Mouse (Mus musculus): ENCODE results near the gene Wsb2. TPM values are rescaled to one million over a fixed set of nuclear protein-coding genes. Genes with fewer than 3 reads are reported as not detected.
"Not testable (repeated sequence)": the region's sequence is repeated elsewhere in the genome, so short reads cannot be mapped to it uniquely, and the experiment has no call there.

Gene Wsb2
- total RNA-seq, 2 experiments from 2014 or later, result 124 to 127 TPM

DNA sequence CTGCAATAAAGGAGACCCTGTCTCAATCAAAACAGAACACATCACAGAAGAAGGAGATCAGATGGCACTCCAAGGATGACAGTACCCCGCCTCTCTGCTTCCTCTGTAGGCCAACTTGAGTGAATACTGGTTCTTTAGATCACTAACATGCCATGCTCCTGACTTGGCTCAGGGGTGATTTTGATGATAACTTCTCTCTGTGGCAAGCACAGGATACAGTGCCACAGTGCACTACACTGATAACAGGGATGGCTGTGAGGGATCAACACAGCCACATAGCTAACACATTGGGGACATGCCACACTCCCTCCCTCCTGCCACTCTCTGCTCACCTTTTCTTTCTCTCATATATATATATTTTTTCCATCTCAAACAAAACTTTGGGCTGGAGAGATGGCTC is 33.8 kb downstream of the Wsb2 start:
- no peak for DNase-seq

DNA sequence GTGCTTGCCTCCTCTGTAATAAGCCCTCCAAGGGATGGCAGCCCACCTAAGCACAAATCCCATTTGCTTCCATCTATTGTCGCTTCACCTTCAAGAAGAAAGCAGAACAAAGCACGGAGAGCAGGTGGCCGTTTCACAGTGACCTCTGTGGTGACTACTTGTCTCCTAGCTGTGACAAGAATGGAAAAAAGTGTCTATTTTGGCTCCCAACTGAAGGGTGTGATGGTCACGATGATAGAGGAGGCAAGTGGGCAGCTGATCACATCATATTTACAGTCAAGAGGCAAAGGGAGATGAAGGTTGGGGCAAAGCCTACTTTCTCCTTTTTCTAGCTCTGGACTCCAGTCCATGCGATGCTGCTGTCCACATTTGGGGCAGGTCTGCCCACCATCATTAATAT is 38.7 kb downstream of the Wsb2 start:
- no peak for DNase-seq

DNA sequence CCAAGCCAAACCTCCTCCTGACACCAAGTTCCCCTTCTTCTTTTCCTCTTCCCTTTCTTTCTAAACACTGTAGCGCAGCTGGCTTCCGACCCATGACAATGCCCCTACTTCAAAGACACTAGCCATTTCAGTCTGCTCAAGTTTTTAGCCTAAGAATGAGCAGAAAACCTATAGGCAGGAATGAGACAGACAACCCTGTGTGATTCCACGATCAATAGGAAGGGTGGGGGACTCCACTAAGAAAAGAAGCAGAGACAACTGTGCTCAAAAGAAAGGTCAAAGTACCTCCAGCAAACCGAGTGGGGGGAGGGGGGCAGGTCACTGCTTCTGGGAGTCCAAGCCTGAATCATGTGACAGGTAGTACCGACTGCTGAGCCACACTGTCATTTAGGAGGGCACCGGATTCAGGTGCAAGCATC is 39.5 kb downstream of the Wsb2 start:
- DNase-seq, result no peak

DNA sequence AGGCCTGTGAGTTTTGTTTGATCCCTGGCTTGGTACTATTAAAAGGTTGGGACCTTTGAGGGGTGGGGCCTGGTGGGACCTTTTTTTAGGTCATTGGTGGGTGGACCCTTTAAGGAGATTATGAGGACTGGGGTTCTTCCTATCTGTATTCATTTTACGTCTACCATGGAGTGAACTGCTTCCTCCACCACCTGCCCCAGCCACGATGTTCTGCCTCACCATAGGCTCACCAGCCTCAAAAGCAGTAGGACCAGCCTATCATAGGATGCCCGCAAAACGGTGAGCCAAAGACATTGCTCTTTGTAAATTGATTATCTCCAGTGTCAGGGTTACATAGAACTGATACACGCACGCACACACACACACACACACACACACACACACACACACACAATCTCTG is 40.3 kb downstream of the Wsb2 start:
- DNase-seq, result no peak

DNA sequence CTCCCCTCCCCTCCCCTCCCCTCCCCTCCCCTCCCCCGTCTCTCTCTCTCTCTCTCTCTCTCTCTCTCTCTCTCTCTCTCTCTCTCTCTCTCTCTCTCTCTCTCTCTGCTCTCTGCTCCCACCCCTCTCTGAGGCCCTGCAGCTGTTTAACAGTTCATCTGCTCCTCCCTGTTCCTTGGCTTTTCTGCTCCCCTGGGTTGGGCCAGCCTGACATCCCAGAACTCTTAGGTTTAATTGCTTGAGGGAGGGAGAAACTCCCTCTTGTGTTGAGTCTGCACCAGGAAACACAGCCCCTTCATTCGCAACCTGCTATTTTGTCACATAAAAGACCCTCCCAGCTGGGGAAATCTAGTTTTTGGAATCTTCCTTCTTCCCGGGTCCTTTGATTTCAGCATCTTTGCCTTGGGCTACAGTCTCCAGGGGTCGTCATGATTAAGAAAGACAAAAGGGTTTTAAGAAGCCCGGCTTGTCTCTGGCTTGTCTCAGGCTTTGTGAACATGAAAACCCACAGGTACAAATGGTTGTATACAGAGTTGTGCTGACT is 41.0 kb downstream of the Wsb2 start:
- DNase-seq, result no peak

DNA sequence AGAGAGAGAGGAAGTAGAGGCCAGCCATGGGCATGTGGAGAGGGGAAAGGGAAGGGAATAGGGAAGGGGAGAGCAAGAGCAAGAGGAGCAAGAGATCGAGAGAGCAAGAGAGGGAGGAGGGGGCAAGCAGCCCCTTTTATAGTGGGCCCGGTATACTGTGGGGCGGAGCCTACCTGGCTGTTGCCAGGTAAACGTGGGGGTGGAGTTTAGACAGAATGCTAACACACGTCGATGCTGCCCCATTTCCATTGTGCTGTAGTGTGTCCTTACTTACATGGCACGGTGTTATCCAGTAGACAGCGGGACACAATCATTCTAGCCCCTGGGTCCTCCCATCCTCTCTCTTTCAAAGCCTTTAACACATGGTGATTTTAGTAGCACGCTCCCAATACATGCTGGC is 42.2 kb downstream of the Wsb2 start:
- no peak for DNase-seq

DNA sequence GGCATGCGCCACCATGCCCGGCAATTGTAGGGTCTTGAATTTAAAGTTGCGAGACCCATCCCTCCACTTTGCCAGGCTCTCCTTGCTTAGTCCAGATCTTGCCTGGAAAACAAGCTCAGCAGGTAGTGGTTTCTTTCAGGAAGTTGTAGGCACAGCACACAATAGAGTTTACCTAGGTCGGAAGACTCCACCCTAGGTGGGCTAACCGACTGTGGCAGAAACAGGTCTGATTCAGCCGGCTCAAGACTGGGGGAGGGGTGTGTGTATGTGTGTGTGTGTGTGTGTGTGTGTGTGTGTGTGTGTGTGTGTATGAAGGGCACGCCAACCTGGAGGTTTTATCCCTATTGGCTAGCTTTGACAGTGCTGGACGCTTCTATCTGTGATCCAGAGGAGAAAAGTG is 46.5 kb downstream of the Wsb2 start:
- no peak for DNase-seq

DNA sequence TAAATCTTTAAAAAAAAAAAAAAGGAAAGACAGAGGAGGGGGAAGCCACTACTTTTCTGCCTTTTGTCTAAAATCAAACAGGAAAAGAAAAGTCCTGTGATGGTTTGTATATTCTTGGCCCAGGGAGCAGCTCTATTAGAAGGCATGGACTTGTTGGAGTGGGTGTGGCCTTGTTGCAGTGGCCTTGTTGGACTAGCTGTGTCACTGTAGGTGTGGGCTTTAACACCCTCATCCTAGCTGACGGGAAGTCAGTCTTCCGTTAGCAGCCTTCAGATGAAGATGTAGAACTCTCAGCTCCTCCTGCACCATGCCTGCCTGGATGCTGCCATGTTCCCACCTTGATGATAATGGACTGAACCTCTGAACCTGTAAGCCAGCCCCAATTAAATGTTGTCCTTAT is 47.6 kb downstream of the Wsb2 start:
- DNase-seq, result not testable (repeated sequence)

DNA sequence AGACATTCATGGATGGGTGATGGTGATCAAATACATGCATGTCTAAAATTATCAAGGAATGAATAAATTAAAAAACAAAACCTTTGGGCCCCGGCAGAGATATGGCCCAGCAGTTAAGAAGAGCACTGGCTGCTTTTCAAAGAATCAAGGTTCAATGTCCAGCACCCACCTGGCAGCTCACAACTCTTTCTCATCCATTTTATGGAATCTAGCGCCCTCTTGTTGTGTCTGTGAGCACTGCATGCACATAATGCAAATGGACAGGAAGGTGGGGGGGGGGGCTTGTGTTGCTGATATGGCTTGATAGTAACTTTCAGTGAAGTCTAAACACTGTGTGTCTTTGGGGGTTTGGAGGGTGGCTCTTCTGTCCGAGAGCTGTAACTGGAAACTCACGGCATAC is 51.1 kb downstream of the Wsb2 start:
- peak; percentile 49 for DNase-seq

DNA sequence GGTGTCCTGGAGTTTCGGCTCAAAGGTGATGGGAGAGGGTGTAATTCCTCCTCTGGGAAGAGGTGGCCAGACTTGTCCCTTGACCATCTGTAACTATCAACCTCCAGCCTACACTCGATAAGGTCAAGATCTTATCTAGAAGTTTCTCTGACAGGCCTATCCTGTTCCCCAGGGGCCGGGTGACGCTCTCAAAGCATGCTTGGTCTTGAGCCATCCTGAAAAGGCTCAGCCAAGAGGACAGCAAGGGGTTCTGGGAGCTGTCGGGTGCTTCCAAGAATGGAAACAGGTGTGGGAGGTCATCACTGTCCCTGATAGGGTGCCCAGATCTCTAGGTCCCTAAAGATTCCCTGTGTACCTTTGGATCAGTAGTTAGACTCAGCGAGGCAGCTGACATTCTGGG is 52.3 kb downstream of the Wsb2 start:
- no peak for DNase-seq

DNA sequence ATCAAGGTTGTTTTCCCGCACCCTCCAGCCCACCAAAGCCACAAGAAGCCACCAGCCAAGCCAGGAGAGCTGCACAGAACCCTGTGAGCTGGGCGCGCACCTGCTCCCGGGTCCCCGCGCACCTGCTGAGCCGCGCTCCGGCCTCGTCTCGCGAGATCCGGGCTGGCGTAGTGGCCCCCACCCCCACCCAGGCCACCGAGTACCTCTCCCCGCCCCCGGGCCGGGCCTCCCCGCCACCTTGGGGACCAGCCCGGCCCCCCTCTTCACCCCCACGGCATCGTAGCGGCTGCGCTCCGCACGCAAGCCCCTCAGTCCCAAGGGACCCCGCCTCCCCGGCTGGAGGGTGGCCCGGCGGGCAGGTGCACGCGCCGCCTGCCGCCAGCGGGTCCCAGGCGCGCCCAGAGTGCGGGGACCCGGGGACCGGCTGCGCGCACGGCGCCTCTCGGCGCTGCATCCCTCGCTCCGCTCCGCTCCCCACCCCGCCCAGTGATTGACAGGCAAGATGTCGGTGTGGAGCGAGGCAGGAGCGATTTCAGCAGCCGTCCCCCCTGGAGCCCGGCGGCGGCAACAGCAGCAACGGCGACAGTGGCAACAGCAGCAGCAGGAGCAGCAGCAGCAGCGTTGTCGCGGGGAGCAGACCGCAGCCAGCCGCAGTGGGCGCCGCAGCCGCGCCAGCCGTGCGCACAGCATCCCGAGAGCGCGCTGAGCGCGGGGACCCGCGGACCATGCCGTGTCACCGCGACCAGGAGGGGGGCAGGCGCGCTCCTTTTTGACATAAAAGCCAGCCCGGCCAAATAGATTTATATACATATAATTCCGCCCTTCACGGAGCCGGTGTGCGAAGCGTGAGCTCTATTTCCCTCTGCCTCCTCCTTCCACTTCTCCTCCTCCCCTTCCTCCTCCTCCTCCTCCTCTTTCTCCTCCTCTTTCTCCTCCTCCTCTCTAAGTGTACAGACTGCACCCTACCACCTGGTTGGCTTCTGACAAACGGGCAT is 56.7 kb downstream of the Wsb2 start, which contains the start of gene Ksr2:
Gene Ksr2, plus strand, starts transcription at position 494 of the 995 bp plus-strand sequence.
- DNase-seq, result peak; percentile 15

DNA sequence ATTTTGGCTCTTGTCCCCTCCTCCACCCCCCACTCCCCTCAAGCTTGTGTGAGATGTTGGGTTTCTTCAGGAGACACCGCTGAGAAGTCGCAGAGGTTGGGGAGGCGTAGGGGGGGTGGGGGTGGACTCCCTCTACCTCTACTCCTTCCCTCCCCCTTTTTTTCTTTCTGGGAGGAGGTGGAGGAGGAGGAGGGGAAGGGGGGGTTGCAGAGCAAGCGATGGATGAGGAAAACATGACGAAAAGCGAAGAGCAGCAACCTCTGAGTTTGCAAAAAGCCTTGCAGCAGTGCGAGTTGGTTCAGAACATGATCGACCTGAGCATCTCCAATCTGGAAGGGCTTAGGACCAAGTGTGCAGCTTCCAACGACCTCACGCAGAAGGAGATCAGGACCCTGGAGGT is 57.5 kb downstream of the Wsb2 start:
- no peak for DNase-seq

DNA sequence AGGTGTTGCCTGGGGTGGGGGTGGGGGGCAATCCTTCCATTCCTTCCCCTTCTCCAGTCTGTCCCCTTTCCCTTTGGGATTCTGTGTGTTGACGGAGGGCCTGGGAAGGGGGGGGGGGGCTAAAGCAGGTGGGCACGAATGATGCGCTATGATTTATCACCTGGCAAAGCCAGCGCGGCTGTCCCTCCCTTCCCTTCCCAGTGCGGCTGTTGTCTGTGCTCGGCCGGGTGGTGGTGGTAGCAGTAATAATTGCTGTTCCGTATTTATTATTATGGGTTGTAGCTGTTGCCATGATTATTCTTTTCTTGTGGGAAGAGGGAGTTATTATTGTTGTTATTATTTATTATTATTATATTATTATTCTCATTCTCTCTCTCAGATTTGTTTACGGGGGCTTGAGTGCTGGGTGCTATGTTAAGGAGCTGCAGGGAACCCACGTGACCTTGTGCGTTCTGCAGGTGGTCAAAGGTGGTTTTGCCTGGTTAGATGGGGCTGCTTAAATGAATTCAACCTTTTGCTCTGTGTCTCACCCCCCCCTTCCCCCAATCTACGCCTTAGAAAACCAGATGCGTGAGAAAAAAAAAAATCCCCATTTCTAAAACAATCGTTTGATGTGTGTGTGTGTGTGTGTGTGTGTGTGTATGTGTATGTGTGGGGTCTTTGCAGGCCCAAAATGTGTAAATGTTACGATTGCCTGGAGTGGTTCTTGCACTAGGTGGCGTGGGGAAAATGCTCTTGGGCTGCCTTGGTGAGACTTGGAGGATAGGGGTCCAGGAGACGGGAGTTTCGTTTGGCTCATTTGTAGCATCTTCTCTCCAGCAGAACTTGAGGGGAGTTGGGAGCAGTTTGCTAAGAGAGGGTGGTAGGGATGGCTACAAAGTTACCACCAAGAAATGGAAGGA is 58.2 kb downstream of the Wsb2 start:
- DNase-seq, result no peak

DNA sequence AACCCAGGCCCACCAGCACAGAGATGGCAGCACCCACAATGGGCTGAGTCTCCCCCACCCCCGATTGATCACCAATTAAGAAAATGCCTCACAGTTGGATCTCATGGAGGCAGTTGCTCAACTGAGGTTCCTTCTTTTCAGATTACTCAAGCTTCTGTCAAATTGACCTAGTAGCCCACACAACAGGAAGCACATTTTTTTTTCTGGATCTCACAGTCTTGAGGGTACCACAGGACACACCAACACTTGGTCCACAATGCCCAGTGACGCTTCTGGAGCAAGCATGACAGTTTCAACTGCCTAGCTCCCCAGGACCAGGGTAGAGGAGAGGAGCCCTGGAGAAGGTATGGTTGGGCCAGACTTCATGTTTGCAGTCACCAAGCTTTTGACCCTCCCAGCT is 60.3 kb downstream of the Wsb2 start:
- no peak for DNase-seq

Other genes starting within 250 kb of the Wsb2 start
- gene Suds3, start 241.2 kb upstream of the Wsb2 start, total RNA-seq (2021), result 10 to 100 TPM; 68.6 to 80.3 TPM
- 10 to 100 TPM in 1 of 2 experiments, 1 to 10 TPM in 1; 8.6 to 10.5 TPM for gene Taok3, start 237.2 kb upstream of the Wsb2 start, total RNA-seq (2021)
- gene Pebp1, start 69.7 kb upstream of the Wsb2 start, total RNA-seq (2021), result 100 to 1,000 TPM; 395 to 401 TPM
- 10 to 100 TPM; 12.3 to 18.6 TPM for gene Vsig10, start 38.2 kb upstream of the Wsb2 start, total RNA-seq (2021)
- 10 to 100 TPM; 26.5 to 30.3 TPM for gene Rfc5, start 31.7 kb downstream of the Wsb2 start, total RNA-seq (2021)
- gene Ksr2, start 56.7 kb downstream of the Wsb2 start, total RNA-seq (2021), result under 1 TPM; 0.09 to 0.10 TPM

Measured in heart, postnatal 4 days (tissue).